Mouse (Mus musculus) urinary bladder, postnatal 14 days (tissue): ENCODE measurements at regions not wholly inside any gene's neighbourhood (a gene's known extent, or its start where the extent isn't known, plus 50 kb on each side); places are given as distances from the start of the nearest gene placed in this dataset.
"Not testable (repeated sequence)": the region's sequence is repeated elsewhere in the genome, so short reads cannot be mapped to it uniquely, and the experiment has no call there.

Source experiments
- DNase-seq: peaks from one replicate; pipeline ENCODE4 v3.0.0; 2021; ENCODE audit warnings: low spot score

DNA sequence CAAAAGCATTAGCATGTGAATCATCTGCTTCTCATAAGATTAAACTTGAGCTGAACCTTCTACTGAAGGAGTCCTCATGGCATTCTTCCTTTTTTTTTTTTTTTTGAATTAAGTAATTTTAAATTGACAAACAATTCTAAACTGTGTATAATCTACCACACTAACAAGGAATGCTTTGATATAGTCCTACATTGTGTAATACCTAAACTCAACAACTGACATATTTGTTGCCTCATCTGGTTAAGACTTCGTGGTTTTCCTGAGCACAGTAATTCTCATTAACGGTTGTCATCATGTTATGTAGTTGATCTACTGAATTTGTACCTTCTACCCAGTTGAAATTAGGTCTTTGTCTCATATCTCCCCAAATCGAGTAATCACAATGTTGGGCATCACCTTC lies 83.9 kb upstream of the Hcrtr2 start:
- DNase-seq: no peak

DNA sequence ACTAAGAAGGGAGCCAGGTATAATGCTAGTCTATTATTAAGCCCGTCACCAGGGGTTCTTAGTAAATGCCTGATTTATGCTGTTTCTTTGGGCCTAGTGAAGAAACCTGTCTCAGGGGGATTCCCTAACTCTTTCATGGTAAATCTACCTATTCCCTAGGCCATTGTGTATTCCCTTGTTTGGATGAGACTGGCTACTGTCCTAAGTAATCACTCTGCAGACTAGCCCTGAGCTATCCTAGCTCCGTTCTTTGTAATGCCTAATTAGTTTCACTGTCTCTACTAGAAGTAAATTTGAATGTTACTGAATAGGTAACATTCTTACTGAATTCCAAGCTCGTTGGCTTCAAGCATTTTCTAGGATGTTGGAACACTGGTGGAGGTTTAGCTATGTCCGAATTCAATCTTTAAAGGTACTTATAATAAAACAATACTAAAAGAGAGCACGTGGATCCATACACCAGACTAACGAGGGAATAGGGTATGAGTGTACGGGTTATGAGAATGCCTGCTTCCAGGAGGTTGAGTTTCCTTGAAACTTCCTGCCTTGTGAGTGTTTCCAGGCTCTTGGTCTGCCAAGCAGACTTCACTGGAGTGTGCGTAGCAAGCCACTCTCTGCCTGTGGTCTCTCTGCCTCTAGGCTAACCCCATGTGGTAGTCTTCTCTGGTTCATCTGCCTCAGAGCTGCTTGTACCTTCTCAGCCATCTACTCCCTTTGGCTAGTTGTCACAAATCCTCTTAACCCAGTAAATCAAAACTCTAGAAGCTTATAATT lies 78.4 kb upstream of the Hcrtr2 start:
- not testable (repeated sequence) for DNase-seq

DNA sequence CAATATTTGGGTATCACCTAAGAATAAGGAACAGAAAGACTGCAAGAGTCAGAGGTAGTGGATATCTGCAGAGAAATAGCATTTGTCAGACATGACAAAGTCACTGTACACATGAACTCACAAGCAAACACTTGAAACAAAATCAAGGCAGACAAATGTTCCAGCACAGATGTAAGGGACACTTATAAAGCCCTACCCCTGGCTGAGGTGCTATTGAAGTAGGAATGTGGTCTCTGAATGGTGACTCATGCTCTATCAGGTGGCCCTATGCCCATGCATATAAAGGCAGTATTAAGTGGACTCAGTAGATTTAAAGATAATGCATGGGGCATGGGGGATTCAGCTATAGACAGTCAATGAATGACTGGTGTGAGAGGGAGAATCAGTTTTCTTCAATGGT lies 77.2 kb upstream of the Hcrtr2 start:
- no peak for DNase-seq

DNA sequence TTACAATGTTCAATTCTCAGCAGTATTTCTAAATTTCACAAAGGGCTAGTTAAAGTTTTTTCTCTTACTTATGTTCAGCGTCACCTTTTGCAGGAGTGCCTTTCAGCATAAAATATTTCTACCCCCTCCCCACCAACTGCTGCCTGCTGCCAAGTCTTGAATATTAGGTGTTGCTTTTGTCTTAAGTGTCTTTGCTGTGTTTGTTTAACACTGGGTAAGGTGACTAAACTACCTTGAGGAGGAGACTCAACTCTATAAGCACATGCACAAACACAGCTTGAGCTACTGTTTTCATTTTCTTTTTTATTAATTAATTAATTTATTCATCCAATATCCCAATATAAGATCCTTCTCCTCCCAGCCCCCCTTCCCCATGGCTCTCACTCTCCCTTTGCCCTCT lies 70.1 kb upstream of the Hcrtr2 start:
- DNase-seq: no peak

DNA sequence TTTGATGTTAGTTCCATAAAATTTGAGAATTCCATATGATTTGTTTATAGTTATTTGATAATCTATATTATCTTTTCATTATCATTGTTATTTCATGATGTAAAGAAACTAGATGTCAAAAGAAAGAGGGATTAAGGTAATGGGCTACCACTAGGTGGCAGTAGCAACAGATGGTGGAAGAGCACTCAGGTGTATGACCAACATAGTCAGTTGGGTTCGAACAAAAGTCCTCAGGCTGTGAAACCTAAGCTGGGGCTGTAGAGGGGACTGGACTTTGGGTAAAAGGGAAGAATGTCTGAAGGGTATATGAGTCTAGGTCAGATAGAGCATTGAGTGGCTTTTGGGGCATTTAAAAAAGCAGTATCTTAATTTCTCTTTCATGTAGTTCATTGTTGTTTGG lies 67.2 kb upstream of the Hcrtr2 start:
- peak; percentile 44 for DNase-seq
